Mouse (Mus musculus): ENCODE measurements at regions not wholly inside any gene's neighbourhood (a gene's known extent, or its start where the extent isn't known, plus 50 kb on each side); places are given as distances from the start of the nearest gene placed in this dataset.

DNA sequence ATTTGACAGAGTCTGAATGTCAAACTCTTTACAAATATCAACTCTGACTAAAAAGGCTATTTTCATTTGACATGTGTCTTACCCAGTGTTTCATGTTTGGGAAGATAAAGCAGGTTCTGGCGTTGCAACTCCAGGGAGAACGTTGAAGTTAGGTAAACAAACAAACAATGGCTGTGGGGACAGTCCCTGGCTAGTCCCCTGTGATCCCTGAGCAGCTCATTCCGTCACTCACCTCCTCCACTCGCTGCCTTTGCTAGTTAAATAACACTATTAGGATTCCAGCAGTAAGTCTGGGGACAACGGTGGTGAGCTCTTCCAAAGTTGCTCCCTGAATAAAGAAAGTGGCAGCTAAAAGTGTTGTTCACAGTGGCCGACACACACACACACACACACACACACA lies 227.8 kb upstream of the Prox1 start:
- no peak for DNase-seq

GRCm38 (mm10) chr1:190397811-190398210 lies 227.3 kb upstream of the Prox1 start:
- no peak for DNase-seq

DNA sequence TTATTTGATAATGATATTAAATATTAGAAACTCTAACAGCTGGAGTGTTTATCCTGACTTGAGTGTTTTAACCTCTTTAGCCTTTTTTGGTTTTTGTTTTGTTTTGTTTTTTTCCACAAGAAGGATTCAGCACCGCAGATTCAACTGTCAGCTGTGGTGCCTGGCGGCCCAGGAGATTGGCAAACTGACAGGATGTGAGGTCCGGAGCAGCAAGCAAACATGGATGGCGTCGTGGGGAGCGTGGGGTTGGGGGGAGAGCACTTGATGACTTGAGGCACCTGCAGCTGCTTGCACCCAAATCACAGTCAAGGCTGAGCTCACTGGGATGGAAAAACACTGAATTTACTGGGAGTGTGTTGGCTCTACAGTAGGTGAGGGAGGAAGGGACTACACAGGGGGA lies 222.5 kb upstream of the Prox1 start:
- DNase-seq = no peak

- DNase-seq = no peak
Measured at GRCm38 (mm10) chr1:190388853-190389252, 218.3 kb upstream of the Prox1 start.

GRCm38 (mm10) chr1:190384555-190384954 lies 214.0 kb upstream of the Prox1 start:
- no peak for DNase-seq

DNA sequence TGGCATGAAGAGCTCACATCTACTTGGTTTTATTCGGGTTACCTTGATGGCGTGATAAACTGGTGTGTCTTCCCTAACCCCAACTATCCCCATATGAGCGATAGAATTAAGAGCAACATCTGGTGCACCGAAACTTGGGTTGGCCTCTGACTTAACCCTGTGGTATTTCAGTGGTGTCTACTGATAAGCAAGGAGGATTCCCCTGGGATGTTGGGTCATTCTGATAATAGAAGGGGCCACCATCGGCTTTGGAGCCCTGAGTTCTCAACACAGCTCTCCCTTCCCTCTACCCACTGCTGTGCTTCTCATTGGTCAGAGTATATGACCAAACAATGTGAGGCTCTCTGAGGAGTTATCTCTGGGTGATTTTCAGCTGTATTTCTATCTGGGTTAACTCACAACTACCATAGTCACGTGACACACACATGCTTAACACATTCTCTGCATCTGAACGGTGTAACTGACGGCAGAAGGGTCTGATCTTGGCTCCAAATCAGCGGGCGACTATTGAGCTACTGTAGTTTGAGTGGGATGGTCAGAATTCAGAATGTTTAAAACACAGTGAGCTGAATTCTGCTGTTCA lies 212.8 kb upstream of the Prox1 start:
- no peak for DNase-seq

- no peak for DNase-seq
Measured at GRCm38 (mm10) chr1:190380151-190380550, 209.6 kb upstream of the Prox1 start.

- DNase-seq = no peak
Measured at GRCm38 (mm10) chr1:190375160-190375880, 204.8 kb upstream of the Prox1 start.

DNA sequence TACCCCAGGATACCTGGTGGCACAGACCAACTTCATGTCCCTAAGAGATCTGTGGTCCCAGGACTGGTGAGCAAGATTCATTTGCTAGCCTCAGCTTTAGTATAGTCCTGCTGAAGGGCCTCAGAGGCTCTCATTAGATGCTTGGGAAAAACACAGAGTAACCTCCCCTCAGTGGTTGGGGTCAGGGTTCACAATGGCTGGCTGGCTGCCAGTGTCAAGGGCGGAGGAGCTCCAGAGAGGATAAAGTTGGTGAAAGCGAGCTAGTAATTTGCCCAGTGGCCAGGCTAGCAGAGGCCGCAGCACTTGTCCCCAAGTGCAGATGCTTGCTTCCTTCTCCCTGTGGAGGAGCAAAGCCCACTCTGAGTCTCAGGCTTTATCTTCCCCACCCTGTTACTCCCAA lies 203.8 kb upstream of the Prox1 start:
- DNase-seq = no peak

DNA sequence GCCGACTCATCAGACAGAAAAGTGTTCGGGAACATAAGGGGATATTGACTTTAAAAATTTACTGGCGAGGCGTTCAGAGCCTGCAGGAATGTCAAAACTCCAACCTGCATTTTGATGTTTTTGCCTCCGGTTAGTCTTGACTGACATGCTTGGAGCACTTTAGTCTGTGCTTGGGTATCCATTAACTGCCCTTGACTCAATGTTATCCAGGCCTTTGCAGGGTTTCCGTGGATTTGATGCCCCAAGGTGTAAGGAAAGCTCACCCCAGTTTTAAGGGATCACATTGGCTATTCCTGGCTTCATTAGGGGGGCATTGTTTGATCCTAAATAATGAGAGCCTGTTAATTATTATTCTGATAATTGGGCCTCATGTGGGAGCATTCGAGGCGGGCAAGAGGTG lies 196.1 kb upstream of the Prox1 start:
- no peak for DNase-seq

GRCm38 (mm10) chr1:190365126-190365525 lies 194.6 kb upstream of the Prox1 start:
- no peak for DNase-seq

DNA sequence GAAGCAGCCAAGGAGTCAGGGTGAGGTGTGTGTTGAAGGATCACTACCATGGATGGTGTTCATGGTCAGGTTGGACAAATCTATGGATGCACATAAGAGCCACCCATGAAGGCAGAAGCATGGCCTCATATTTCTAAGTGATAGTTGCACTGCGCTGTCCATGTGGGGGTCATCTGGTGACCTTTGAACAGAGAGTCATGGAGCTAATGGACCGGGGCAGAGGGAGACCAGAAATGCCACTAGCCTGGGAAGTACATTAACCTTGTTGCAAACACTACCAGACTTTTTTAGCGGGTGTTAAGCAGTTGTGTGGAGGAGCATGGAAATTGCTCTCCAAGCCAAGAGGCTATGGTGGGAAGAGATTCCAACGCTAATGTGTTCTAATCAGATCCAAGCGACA lies 190.1 kb upstream of the Prox1 start:
- DNase-seq = no peak

- DNase-seq = no peak
Measured at GRCm38 (mm10) chr1:190357779-190358178, 187.3 kb upstream of the Prox1 start.

DNA sequence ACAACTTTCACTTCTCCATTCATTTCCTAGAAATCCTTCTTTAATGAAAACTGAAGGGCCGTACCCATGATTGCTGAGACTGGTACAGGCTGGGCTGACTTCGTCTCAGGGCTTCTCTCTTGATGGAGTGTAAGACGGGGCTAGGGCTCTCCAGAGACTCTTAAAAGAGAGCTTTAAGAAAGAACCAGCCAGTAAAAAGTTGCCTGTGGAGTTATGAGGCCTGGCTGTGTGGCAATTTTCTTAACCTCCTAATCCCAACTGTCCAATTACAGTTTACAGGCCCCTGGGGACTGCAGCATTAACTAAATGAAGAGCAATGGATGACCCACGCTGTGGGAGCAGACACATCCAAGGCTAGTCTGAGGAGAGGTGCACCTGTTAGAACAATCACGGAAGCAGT lies 177.1 kb upstream of the Prox1 start:
- no peak for DNase-seq

DNA sequence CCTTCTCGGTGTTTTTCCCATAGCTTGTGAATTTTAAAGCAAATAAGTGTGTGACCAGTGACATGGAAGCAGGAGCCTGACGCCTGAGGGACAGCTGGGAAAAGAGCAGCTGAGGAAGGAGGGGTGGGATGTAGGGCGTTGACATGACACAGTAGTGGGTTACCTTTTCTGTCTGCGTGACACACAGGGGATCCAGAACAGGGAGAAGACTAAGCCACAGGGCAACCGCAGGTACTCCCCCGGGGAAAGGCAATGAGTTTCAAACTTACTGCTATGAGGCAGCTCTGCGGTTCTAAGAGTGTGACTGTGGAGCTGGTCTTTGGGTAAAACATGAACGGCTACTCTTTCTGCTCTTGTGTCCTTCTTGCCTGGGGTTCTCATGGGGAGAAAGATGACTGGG lies 170.2 kb upstream of the Prox1 start:
- DNase-seq = no peak

GRCm38 (mm10) chr1:190334471-190334870 lies 164.0 kb upstream of the Prox1 start:
- DNase-seq = no peak

- no peak for DNase-seq
Measured at GRCm38 (mm10) chr1:190334053-190334452, 163.5 kb upstream of the Prox1 start.

DNA sequence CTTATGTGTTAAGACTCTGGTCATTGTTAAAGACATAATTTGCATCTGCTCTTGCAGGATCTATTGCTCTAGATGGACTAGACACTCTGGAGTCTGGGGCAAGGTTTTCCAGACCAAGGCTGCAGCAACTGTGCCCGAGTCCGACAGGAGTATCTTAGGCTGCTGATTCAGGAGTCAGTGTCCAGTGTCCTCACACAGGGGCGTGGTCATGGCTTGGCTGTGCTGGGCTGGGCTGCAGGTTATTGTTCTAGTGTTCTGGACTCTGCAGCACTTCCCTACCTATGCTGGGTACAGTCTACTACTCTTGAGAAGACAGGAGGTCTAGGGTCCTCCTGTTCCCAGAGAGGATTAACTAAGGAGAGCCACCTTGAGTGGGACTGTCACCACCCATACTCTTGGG lies 161.5 kb upstream of the Prox1 start:
- DNase-seq = no peak

DNA sequence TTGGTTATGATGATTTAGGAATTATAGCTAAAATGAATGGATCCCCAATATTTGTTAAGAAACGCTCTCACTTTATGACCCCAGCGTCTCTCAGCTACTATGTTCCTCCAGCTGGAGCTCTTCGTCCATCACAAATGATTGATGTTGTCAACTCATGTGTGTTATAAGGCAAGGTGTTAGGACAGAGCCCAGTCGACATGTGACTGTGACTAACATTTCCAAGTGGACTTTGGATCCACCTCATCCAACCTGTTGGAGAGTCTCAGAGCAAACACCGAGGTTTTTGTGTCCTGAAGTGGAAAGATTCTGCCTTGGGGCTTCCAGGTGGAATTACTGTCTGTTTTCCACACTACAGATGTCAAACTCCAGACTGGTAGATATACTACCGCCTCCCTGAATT lies 154.0 kb upstream of the Prox1 start:
- no peak for DNase-seq

- no peak for DNase-seq
Measured at GRCm38 (mm10) chr1:190323671-190324070, 153.2 kb upstream of the Prox1 start.

DNA sequence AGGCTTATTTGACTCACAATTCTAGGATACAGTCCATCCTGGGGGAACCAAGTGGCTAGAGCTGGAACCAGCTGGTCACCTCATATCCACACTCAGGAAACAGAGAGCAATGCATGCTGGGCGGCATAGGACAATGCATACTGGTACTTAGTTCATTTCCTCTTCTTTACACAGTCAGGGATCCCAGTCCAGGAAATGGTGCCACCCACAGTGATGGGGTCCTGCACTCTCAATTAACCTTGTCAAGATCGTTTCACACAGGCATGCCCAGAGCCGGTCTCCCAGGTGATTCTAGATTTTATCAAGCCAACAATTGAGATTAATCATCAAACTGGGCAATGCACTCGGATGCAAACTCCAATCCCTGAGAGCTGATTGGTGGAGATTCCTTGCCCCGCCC lies 145.7 kb upstream of the Prox1 start:
- no peak for DNase-seq

DNA sequence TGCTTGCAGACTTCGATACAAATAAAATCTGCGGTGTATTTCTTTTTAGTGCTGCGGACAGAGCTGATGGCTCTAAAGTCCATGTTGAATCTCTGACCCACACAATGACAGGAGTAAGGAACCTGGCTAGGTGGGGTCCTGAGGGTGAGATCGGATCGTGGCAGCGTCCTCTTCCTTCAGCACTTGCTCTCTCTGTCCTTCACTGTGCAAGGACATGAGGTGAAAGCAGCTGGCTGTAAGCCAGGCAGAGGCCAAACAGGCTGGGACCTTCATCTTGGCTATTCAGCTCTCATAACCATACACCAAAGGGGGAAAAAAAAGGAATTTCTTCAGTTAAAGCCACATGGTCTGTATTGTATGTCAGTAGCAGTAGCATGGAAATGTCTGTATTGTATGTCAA lies 139.3 kb upstream of the Prox1 start:
- DNase-seq = no peak

DNA sequence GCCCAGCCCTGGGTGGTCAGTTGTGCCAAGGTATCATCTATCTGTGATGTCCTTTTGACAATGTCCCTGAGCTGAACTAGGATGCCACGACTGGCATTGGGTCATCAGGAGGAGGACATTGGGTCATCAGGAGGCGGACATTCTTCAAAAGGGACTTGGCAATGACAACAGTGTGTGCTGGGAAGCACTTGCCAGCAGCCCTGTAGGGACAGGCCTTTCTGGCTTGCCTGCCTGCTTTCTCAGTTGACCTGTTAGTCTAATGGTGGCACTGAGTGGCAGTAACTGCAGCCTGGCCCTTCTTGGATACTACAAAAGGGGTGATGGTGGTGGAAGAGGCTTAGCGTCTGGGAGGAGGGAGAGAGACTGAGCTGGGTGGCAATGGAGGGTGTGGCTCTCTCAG lies 137.2 kb upstream of the Prox1 start:
- DNase-seq = no peak

GRCm38 (mm10) chr1:190297666-190298327 lies 127.3 kb upstream of the Prox1 start:
- no peak for DNase-seq

- no peak for DNase-seq
Measured at GRCm38 (mm10) chr1:190290061-190290460, 119.5 kb upstream of the Prox1 start.
